Mouse (Mus musculus) 416B (cell line): ENCODE measurements around the gene Phactr3.
"Not testable (repeated sequence)": the region's sequence is repeated elsewhere in the genome, so short reads cannot be mapped to it uniquely, and the experiment has no call there.

Source experiments
- DNase-seq: peaks from one replicate; pipeline ENCODE4 v3.0.0; 2011; ENCODE audit warnings: low read depth

Gene Phactr3

GRCm38 (mm10) chr2:178329986-178330385 is 211.2 kb downstream of the Phactr3 start:
- DNase-seq: peak; percentile 11

DNA sequence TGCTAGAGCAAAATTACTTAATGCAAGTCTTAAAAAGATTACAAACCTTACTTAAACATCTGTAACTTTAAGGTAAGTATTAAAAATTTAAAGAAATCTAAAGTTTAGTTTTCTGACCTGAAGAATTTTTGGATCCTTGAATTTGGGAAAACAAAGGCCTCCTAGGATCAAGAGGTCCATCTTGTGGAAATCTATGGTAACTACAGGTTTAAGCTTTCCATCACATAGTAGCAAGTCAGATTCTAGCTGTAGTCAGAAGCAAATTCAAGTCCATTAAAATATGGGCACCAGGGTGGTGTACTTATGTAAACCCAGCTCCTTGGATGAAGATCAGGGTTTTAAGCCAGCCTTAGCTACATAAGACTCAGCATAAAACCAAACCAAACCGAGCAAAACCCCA is 219.1 kb downstream of the Phactr3 start:
- peak; percentile 11 for DNase-seq

DNA sequence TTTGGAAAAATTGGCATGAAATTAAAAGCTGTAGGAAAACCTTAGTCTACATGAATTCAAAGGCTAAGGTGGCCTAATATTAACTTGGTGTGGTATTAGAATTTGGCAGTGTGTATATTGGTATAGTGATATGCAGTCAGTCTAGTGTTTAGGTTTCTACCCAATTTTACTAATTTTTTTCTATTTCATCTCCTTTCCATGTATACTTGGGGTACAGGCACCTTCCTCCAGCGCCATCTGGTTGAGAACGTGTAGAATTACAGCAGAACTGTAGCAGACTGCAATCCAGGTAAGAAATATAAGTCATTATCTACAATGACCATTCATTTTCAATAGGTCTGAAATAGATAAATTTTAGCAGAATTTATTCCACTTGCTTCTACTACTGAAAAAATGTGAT is 220.3 kb downstream of the Phactr3 start:
- peak; percentile 13 for DNase-seq

DNA sequence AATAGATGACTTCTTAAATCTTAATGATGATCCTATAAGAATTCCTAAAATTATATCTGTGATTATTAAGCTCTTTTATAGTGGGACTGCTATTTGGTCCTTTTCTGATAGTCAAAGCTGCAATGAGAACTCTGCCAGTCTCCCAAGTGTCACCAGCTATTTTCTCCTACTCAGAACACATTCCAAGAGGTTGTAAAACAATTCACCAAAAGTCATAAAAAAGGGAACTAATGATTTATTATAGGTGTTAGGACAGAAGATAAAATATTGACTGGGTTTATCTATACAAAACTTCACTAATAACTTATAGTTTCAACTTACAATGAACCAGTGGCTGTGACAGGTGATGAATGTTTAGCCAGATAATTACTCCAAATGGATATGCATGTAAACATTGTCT is 223.3 kb downstream of the Phactr3 start:
- DNase-seq: not testable (repeated sequence)

GRCm38 (mm10) chr2:178342597-178342996 is 223.8 kb downstream of the Phactr3 start:
- DNase-seq: no peak
